ENCODE assay signal across 15 mouse cellular contexts in the genomic region with DNA sequence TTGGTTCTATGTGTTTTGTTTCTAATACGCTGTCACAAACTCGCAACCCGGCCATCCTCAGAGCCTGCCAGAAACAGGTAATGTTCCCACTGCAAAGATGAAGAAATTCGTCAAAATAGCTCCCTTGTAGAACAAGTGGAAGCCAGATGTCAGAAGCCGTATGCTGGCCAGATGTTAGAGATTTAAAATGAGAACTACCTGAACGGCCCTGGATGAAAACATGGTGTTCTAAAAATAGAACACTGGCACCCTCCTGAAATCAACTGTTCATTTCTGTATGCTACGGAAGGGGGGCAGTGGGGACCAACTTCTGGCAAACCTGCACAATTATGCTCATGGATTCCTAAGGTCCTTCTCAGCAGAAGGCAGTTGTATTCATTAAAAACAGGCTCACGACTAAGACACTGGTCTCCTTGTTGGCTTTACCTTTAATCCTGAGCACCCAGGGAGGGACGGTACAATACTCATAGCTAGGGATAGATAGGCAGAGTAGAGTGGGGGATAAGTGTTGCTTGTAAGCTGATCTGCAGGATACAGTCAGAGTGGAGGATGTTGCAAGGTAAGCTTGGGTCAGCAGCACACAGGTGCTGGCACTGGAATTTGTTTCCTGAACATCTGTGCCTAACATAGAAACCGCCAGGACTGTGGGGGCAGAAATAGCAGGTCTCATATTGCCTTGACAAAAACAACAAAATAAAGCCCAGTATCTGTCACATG.
A peak's percentile ranks its signal among the peaks of the same experiment; 100 is the strongest.
DNase-seq lines count a peak whose midpoint lies in the region; ATAC-seq and TF ChIP-seq lines count a peak whose summit lies in the region.
"Had no signal": no experiment of that assay in that cellular context is flagged by ENCODE, and none has a peak within 500 bp of the region (broad histone marks: within the 10 kb centered on the region; RNA-seq: fewer than 3 reads in every experiment).

No protein-coding gene starts in this region.

- H3K4me1 ChIP-seq in heart, postnatal 0 days (ENCODE audit: control insufficient read depth, insufficient read depth), result peaks cover 22% of the 10 kb centered on the region
- H3K4me1 ChIP-seq in midbrain, postnatal 0 days (ENCODE audit: insufficient read depth, low read length), result peaks cover 4% of the 10 kb centered on the region; the same call in 1 of the 2 replicates
- H3K4me1 ChIP-seq in midbrain, embryonic 16.5 days (ENCODE audit: control insufficient read depth, insufficient read depth, low read length), result peaks cover 12% of the 10 kb centered on the region; the same call in 1 of the 2 replicates
- H3K4me1 ChIP-seq in limb, embryonic 10.5 days, result peaks cover 45% of the 10 kb centered on the region
- H3K4me1 ChIP-seq in lung, adult 2 months (ENCODE audit: control insufficient read depth, insufficient read depth, low read length), result no peaks in the 10 kb centered on the region; the same call in 1 of the 2 replicates

- H3K36me3 ChIP-seq in heart, postnatal 0 days (replicated peaks; ENCODE audit: control insufficient read depth, insufficient read depth, low read length), result no peaks in the 10 kb centered on the region
- H3K36me3 ChIP-seq in midbrain, postnatal 0 days (ENCODE audit: insufficient read depth, low read length), result no peaks in the 10 kb centered on the region
- no peaks in the 10 kb centered on the region for H3K36me3 ChIP-seq in midbrain, embryonic 16.5 days (ENCODE audit: control insufficient read depth, insufficient read depth, low read length)
- no peaks in the 10 kb centered on the region for H3K36me3 ChIP-seq in limb, embryonic 10.5 days
- H3K36me3 ChIP-seq: forebrain, embryonic 15.5 days; lung, embryonic 15.5 days; neural tube, embryonic 15.5 days had no signal

- H3K9me3 ChIP-seq in heart, postnatal 0 days (replicated peaks; ENCODE audit: control insufficient read depth, low read length), result no peaks in the 10 kb centered on the region
- no peaks in the 10 kb centered on the region for H3K9me3 ChIP-seq in midbrain, postnatal 0 days (ENCODE audit: low read length)
- H3K9me3 ChIP-seq in midbrain, embryonic 16.5 days (replicated peaks; ENCODE audit: control insufficient read depth, low read length, poor library complexity, severe bottlenecking), result no peaks in the 10 kb centered on the region
- no peaks in the 10 kb centered on the region for H3K9me3 ChIP-seq in limb, embryonic 10.5 days (replicated peaks)
- H3K9me3 ChIP-seq: forebrain, embryonic 15.5 days; lung, embryonic 15.5 days; neural tube, embryonic 15.5 days had no signal

- ATAC-seq in heart, postnatal 0 days (ENCODE audit: insufficient read depth, low read depth), result 0 out of 2 replicates have a peak, but pooled peaks have one; percentile 36
- no peak for ATAC-seq in midbrain, postnatal 0 days (ENCODE audit: low FRiP score)
- ATAC-seq in midbrain, embryonic 16.5 days, result no peak
- ATAC-seq: forebrain, embryonic 15.5 days; intestine, embryonic 16.5 days had no signal

- peak; percentile 48 for DNase-seq in heart, postnatal 0 days (ENCODE audit: low spot score)
- no peak for DNase-seq in heart, postnatal 14 days
- DNase-seq in midbrain, postnatal 0 days (ENCODE audit: low spot score), result peak; percentile 23
- peak; percentile 58 for DNase-seq in limb, embryonic 10.5 days (ENCODE audit: low spot score)
- no peak for DNase-seq in right cerebral cortex, postnatal 25 days
- no peak for DNase-seq in lung, adult 2 months
- DNase-seq: adrenal gland, postnatal 14 days; cerebellum, adult 2 months had no signal

- H3K4me2 ChIP-seq in heart, postnatal 0 days (ENCODE audit: low read depth, low read length), result peak overlapping the region; percentile 17
- H3K4me2 ChIP-seq in midbrain, postnatal 0 days (ENCODE audit: low read depth, low read length, poor library complexity, severe bottlenecking), result no peak overlapping the region
- H3K4me2 ChIP-seq in midbrain, embryonic 16.5 days (ENCODE audit: low read length), result no peak overlapping the region
- H3K4me2 ChIP-seq: forebrain, embryonic 15.5 days; liver, embryonic 11.5 days; lung, embryonic 15.5 days; neural tube, embryonic 15.5 days had no signal

- intact Hi-C loops in heart, postnatal 14 days (cut with DNase I), result no loop called here

- no peak for TF ChIP-seq POLR2A in lung, adult 2 months (IDR thresholded peaks at IDR 0.05; ENCODE audit: borderline replicate concordance, extremely low read depth, low read depth, low read length)

- no peak for TF ChIP-seq CTCF in heart, postnatal 0 days (IDR thresholded peaks at IDR 0.05; ENCODE audit: low read depth)
- TF ChIP-seq CTCF in midbrain, postnatal 0 days (IDR thresholded peaks at IDR 0.05), result no peak
- TF ChIP-seq CTCF in lung, adult 2 months (IDR thresholded peaks at IDR 0.05; ENCODE audit: insufficient read depth, low read length), result no peak

- 47% methylated on average over 10 of the region's 10 CpGs for WGBS in heart, postnatal 0 days
- WGBS in midbrain, postnatal 0 days, result 60% methylated on average over 10 of the region's 10 CpGs
- WGBS in midbrain, embryonic 16.5 days, result 58% methylated on average over 10 of the region's 10 CpGs
- WGBS in limb, embryonic 10.5 days, result 36% methylated on average over 10 of the region's 10 CpGs
- WGBS in lung, adult 2 months, result 69% methylated on average over 10 of the region's 10 CpGs

- no peak for TF ChIP-seq EP300 in heart, postnatal 0 days (IDR thresholded peaks at IDR 0.05; ENCODE audit: low read depth)

- H3K27ac ChIP-seq in heart, postnatal 0 days (ENCODE audit: low read depth), result peak overlapping the region; percentile 36; the same call in 1 of the 2 replicates
- no peak overlapping the region for H3K27ac ChIP-seq in midbrain, postnatal 0 days (ENCODE audit: low read depth, low read length)
- no peak overlapping the region for H3K27ac ChIP-seq in midbrain, embryonic 16.5 days (ENCODE audit: low read length)
- H3K27ac ChIP-seq in limb, embryonic 10.5 days, result peak overlapping the region; percentile 50
- H3K27ac ChIP-seq: forebrain, embryonic 15.5 days; lung, embryonic 15.5 days; neural tube, embryonic 15.5 days had no signal

- no peaks in the 10 kb centered on the region for H3K27me3 ChIP-seq in heart, postnatal 0 days (ENCODE audit: control insufficient read depth, insufficient read depth, low read length)
- no peaks in the 10 kb centered on the region for H3K27me3 ChIP-seq in midbrain, postnatal 0 days (ENCODE audit: insufficient read depth, low read length)
- H3K27me3 ChIP-seq in midbrain, embryonic 16.5 days (ENCODE audit: control insufficient read depth, insufficient read depth, low read depth, low read length), result no peaks in the 10 kb centered on the region
- no peaks in the 10 kb centered on the region for H3K27me3 ChIP-seq in limb, embryonic 10.5 days (ENCODE audit: low read depth, poor library complexity, severe bottlenecking)
- H3K27me3 ChIP-seq: forebrain, embryonic 15.5 days; lung, embryonic 15.5 days; neural tube, embryonic 15.5 days had no signal

- no peak overlapping the region for H3K4me3 ChIP-seq in heart, postnatal 0 days (ENCODE audit: low read depth, low read length)
- no peak overlapping the region for H3K4me3 ChIP-seq in midbrain, postnatal 0 days (ENCODE audit: low read depth, low read length)
- no peak overlapping the region for H3K4me3 ChIP-seq in midbrain, embryonic 16.5 days (ENCODE audit: low read depth, low read length)
- H3K4me3 ChIP-seq in limb, embryonic 10.5 days, result peak overlapping the region; percentile 16; the same call in 1 of the 2 replicates
- no peak overlapping the region for H3K4me3 ChIP-seq in lung, adult 2 months (replicated peaks; ENCODE audit: extremely low read depth, low read depth, low read length)
- H3K4me3 ChIP-seq: erythroblast, embryonic 14.5 days; forebrain, embryonic 15.5 days; lung, embryonic 15.5 days; neural tube, embryonic 15.5 days had no signal

- no peak overlapping the region for H3K9ac ChIP-seq in heart, postnatal 0 days (replicated peaks; ENCODE audit: low read depth, low read length)
- H3K9ac ChIP-seq in midbrain, postnatal 0 days (replicated peaks; ENCODE audit: low read length, poor library complexity, severe bottlenecking), result no peak overlapping the region
- no peak overlapping the region for H3K9ac ChIP-seq in midbrain, embryonic 16.5 days (ENCODE audit: low read depth, low read length)
- H3K9ac ChIP-seq: forebrain, embryonic 15.5 days; lung, embryonic 15.5 days; neural tube, embryonic 15.5 days had no signal

Comparison
In these comparisons a context has a peak if more than half of its experiments do, and no peak if none do; other contexts are left out.
1. DNase-seq: peak in heart, postnatal 0 days (single experiment), midbrain, postnatal 0 days (single experiment) and limb, embryonic 10.5 days (single experiment); none in heart, postnatal 14 days (0 of 2), right cerebral cortex, postnatal 25 days (single experiment) and lung, adult 2 months (single experiment).
2. H3K27ac ChIP-seq: peak in heart, postnatal 0 days (single experiment) and limb, embryonic 10.5 days (single experiment); none in midbrain, postnatal 0 days (single experiment) and midbrain, embryonic 16.5 days (single experiment).